Mouse (Mus musculus) cortical plate, adult 2 months (tissue): ENCODE data around the gene Dus2.

ENCODE experiments used
- CTCF ChIP-seq: fragments of 200-500 bp; IDR thresholded peaks from 2 replicates; pipeline ENCODE4 v1.5.1; 2011; ENCODE audit warnings: mild to moderate bottlenecking, control low read depth, low read length; ENCODE audit not compliant: insufficient read depth; ENCODE audit errors: extremely low read depth
- POLR2A ChIP-seq: fragments of 200-500 bp; IDR thresholded peaks from 2 replicates; pipeline ENCODE4 v1.6.1; 2011; ENCODE audit warnings: mild to moderate bottlenecking, low read length, control low read depth; ENCODE audit not compliant: insufficient read depth; ENCODE audit errors: extremely low read depth

GRCm38 (mm10) chr8:106066721-106067120 lies 75.6 kb downstream of the Dus2 start:
- TF ChIP-seq POLR2A (no peak), CTCF (no peak)
